Mouse (Mus musculus) thymus, adult 2 months (tissue): ENCODE measurements around the gene Chpf2.

ENCODE experiments used
- CTCF ChIP-seq: fragments of 200-500 bp; IDR thresholded peaks from 2 replicates; pipeline ENCODE4 v1.5.1; 2012; ENCODE audit warnings: mild to moderate bottlenecking, control low read depth, low read length, moderate library complexity, borderline replicate concordance; ENCODE audit not compliant: control insufficient read depth, poor library complexity, insufficient read depth; ENCODE audit errors: extremely low read depth
- POLR2A ChIP-seq: fragments of 200-500 bp; IDR thresholded peaks from 2 replicates; pipeline ENCODE4 v1.6.1; 2012; ENCODE audit warnings: mild to moderate bottlenecking, low read length, control low read depth, moderate library complexity; ENCODE audit not compliant: control insufficient read depth, poor library complexity, insufficient read depth; ENCODE audit errors: extremely low read depth

DNA sequence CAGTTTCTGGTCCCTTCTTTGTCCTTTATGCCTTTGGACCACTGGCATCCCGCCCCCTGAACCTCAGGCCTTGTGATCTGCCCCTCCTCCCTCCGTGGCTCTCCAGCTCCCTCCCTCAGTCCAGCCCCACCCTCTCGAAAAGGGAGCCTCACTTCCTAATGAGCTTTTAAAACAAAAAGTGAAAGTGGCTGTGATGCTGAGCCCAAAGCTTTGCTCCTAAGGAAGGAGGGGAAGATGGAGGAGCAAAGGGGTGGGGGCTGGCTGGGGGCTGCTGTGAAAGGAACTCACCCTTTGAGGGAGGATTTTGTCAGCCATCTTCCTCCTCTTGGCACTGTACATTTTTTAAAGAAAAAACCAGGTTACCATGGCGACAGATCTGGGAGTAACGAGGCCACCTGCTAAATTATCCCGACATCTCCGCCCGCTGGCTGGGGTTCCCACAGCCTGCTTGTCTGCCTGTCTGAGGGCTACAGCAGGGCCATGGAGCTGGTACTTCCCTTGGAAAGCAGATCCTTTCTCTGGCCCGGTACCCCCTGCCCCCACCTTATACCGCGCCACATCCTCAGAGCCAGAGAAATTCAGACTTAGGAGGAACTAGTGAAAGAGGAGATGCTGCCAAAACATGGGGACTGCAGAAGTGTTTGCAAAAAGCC lies 10.1 kb downstream of the Chpf2 start:
- TF ChIP-seq POLR2A (no peak), CTCF (no peak)
